Mouse (Mus musculus) kidney, postnatal 25 days (tissue): ENCODE results near the gene Homer2.

ENCODE experiments used
- DNase-seq, 2 experiments: peaks; one replicate each; pipeline ENCODE4 v3.0.0; 2021; ENCODE audit warnings: mixed read lengths in 2 of 2

Gene Homer2

GRCm38 (mm10) chr7:81649270-81649669 is 58.1 kb downstream of the Homer2 start:
- DNase-seq = no peak

GRCm38 (mm10) chr7:81647959-81648358 is 59.4 kb downstream of the Homer2 start:
- no peak for DNase-seq

DNA sequence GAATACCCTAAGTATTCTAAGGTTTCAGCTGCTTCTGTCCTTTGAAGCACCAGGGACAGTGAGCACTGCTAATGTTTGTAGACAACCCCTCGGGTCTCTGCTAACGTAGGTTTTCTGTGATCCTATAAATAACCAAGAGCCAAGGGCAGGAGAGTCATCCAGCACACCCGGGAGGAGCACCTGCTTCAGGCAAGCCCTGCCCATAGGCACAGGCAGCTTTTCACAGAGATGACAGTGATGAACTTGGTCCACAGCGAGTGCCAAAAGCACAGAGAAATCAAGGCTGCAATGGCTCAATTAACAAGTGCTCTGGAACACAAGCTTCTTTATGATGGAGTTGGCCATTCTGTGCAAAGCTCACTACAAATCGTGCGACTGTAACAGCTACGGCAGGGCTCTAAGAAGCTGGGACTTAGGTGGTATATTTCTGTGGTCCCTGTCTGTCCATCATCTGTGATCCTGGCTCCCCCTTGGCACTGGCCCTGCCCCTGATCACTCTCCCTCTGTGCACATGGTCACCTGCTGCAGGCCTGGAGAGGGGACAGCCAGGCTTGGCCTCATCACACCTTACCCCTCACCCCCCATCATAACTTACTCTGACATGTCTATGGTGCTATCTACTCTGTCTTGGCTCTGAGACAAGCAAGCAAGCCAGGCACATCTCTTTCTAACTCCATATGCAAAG is 62.6 kb downstream of the Homer2 start:
- DNase-seq = no peak

- no peak for DNase-seq
Measured at GRCm38 (mm10) chr7:81641101-81641500, 66.2 kb downstream of the Homer2 start.

DNA sequence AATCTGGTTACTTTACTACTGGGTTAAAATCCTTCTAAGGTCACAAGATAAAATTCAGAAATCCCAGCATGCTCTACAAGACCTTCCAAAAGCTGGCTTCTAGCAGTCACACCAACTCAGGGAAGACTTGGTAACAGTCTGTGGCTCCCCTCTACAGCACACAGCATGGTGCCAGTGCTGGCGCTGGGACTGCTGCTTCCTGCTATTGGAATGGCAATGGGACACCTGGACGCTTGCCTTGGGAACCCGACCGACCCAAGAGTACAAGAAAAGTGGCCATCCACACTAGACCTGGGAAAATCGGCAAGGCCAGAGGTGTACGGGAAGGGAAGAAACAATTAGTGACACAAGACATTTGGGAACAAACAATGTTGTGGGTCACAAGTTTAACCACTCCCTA is 74.7 kb downstream of the Homer2 start:
- peak in 1 of 2 experiments; percentile 11 for DNase-seq

DNA sequence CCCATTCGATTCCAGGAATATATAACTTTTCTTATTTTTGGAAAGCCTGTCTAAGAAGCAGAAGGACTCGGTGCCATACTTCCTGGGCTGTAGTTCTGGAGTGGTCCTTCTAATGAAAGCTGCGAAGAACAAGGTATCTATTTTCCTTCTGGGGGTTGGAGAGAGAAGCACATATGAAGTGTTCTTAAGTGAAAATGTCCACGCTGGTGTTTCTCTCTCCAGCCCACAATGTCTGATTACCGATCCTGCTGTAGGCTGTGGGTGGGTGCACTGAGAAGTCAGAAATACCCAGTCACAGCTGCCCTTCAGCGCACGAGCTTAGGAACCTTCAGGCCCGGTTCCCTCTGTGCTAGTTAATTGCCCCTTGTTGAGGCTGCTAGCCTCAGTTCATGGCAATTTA is 76.1 kb downstream of the Homer2 start:
- no peak for DNase-seq

- DNase-seq = peak in 1 of 2 experiments; percentile 34
Measured at GRCm38 (mm10) chr7:81626460-81626859, 80.9 kb downstream of the Homer2 start.

GRCm38 (mm10) chr7:81623767-81624166 is 83.6 kb downstream of the Homer2 start:
- no peak for DNase-seq

DNA sequence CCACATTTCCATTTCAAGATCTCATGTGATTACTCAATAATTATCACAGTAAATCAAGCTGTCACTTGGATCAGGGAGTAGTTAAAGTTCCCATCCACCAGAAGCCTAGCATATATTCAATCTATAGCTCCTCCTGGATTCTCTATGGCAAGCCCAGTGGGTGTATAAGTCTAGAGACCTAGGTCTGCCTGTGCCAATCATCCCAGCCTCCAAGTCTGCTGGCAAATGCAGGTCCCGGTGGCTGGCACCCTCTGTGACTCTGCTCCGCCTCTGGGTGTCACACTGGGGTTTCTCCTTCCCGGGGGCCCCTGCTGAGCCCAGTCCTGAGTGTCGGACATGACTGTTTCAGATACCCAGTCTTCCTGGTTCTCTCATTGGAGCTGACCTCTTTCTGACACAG is 84.5 kb downstream of the Homer2 start:
- no peak for DNase-seq

DNA sequence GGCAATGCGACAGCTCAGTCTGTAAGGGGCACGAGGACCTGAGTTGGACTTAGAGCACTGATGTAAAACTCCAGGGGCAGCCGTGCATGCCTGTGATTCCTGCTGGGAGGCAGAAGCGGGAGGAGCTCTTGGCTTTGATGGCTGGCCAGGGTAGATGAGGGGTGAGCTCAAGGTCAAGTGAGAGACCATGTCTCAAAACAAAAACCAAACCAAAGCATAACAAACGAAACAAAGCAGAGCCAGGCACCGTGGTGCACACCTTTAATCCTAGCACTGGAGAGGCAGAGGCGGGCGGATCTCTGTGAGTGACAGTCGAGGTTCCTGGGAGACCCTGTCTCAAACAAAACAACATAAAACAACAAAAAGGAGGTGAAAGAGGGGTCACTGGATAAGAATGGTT is 92.3 kb downstream of the Homer2 start:
- no peak for DNase-seq

DNA sequence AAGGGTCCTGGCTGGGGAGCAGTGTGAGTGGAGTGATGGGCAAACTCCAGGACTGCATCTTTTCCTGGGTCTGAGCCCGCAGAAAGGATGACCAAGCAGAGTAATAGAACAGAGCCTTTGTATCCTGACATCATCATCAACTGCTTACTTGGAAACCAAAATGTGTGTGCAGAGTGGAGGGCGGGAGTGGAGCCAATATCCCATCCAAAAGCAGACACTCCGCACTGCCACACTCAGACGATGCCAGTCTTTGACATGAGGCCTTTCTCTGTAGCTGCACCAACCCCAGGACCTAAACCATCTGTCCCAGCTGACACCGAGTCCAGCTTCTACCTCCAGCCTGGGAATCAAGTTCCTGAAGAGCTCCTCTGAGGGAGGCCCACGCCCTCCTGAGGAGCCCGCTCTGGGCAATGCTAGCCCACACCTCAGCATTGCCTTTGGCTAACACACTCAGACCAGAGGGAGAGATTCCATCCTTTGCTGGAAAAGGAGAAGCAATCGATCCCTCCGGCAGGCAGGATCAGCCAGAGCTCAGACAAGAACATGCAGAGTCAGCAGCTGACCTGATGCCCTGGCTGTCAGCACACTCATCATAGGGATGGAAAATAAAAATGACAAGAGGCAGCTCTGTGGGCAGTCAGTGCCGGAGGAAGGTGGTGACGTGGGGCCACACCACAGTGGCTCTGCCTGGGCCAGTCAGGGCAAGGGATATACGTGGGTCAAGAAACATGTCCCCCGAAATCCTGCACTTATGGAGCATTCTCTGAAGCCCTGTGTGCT is 94.3 kb downstream of the Homer2 start:
- no peak for DNase-seq

DNA sequence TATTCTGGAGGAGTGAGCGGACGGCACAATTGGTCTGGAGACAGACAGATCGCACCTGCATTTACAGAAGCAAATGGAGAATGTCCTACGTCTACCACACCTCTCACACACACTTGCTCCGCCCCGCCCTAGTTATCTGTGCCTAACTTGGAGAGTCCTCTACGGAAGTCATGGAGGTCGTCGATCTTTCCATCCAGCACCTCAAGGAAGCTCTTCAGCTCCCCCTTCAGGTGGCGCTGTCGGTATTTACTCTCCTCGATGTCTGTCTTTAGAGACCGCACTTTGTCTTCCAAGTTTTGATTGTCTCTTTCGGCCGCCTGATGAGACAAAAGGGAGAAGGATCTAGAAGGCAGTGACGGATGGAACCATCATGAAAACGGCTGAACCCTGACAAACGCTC is 97.2 kb downstream of the Homer2 start:
- peak in 1 of 2 experiments; percentile 18 for DNase-seq

- no peak for DNase-seq
Measured at GRCm38 (mm10) chr7:81606452-81606851, 100.9 kb downstream of the Homer2 start.

DNA sequence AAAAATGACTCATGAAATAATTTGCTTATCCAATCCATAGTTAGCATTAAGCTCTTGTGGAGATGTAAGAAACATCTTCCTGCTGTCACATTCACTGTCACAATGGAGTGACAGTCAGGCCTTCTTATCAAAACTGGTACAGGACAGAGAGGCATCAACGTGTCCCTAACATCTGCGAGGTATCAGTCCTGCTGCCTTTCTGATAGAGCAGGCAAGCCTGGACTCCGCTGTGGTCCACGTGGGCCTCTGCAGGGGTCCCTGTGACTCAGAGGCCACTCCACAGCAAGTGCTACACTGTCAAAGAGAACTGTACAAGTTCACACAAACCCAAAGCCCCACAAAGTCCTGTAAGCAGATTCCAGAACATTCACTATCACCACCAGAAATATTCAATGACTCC is 101.8 kb downstream of the Homer2 start:
- DNase-seq = no peak

DNA sequence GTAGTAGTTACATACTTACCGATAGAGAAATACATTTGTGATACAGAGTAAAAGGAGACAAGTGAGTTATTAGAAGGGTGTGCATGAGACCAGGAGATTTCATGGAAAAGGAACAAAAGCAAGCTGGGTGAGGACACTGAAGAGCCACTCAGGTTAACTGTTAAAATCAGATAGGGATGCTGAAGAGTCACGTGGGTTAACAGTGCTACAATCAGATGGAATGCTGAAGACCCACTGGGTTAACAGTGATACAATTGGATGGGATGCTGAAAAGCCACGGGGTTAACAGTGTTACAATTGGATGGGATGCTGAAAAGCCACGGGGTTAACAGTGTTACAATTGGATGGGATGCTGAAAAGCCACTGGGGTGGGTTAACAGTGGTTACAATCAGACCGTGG is 102.3 kb downstream of the Homer2 start:
- no peak for DNase-seq

- no peak for DNase-seq
Measured at GRCm38 (mm10) chr7:81599379-81600280, 107.7 kb downstream of the Homer2 start.

DNA sequence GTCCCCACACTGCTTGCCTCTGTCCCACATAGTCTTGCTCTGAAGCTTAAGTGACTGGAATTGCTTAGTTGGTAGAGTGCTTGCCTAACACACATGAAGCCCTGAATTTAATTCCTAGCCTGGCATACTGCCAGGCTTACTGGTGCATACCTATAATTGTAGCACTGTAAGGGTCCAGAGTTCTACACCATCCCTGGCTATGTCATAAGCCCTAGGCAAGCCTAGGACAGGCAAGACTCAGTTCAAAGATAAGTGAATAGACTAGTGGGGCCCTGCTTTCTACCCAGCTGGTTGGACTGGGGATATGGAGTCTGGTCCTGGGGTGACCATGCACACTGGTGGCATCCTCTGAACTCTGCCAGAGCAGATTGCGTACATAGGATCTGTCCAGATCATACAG is 109.7 kb downstream of the Homer2 start:
- DNase-seq = no peak

GRCm38 (mm10) chr7:81596086-81596485 is 111.2 kb downstream of the Homer2 start:
- no peak for DNase-seq

- DNase-seq = no peak
Measured at GRCm38 (mm10) chr7:81595056-81595455, 112.3 kb downstream of the Homer2 start.

DNA sequence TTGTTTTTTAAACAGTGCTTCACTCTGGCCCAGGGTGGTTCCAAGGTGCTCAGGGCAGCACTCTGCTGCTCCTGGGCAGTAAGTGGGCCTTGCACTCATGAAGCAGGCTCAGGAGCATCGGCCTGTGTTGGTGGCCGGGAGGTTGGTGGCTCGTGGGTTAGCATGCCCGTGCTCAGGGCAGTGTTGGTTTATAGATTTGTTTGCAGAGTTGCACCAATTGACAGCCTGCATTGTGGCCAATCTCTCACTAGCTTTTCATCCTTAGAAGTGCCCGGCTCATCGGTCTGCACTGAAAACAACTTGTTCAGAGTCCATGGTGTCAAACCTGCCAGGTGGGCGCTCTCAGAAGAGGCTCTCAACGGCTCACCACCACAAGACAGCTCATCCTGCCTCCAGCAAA is 113.9 kb downstream of the Homer2 start:
- DNase-seq = no peak

DNA sequence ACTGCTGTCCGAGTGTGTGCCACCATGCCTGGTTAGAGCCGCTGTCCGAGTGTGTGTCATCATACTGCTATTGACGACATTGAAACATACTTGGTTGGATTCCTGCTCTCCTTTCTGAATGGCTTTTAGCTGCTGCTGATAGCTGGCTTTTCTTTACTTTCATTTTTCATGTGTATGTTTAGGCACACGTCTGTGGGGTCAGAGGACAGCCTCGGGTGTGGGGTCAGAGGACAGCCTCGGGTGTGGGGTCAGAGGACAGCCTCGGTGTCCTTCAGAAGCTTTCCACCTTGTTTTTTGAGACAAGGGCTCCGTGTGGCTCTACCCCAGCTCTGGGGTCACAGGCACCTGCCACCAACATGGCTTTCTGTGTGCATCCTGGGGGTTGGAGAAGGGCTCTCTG is 114.6 kb downstream of the Homer2 start:
- DNase-seq = no peak

GRCm38 (mm10) chr7:81587238-81587637 is 120.1 kb downstream of the Homer2 start:
- no peak for DNase-seq

- no peak for DNase-seq
Measured at GRCm38 (mm10) chr7:81585326-81585725, 122.0 kb downstream of the Homer2 start.
